Mouse (Mus musculus) intestine, postnatal 0 days (tissue): ENCODE results near the gene Nkrf. TPM values are rescaled to one million over a fixed set of nuclear protein-coding genes. Genes with fewer than 3 reads are reported as not detected.
A peak's percentile ranks its signal among the peaks of the same experiment; 100 is the strongest.

ENCODE experiments used
- ATAC-seq: fragments of 200-750 bp; cut with Nextera tagmentation; 2 replicates; pipeline ENCODE4 v1.8.0; 2017; ENCODE audit warnings: mild to moderate bottlenecking, moderate TSS enrichment, moderate library complexity
- H3K27ac ChIP-seq: fragments of 300-500 bp; sonication (generic); 2 replicates; pipeline ENCODE4 v1.5.1; 2014; ENCODE audit warnings: mild to moderate bottlenecking, low read depth, low read length, moderate library complexity
- H3K27me3 ChIP-seq: fragments of 300-500 bp; sonication (generic); replicated peaks from 2 replicates; pipeline ENCODE4 v1.6.1; 2014; ENCODE audit warnings: low read length, mixed read lengths; ENCODE audit not compliant: control insufficient read depth, insufficient read depth
- H3K36me3 ChIP-seq: fragments of 300-500 bp; sonication (generic); 2 replicates; pipeline ENCODE4 v1.6.1; 2014; ENCODE audit warnings: mild to moderate bottlenecking, moderate library complexity; ENCODE audit not compliant: control insufficient read depth, insufficient read depth
- H3K4me1 ChIP-seq: fragments of 300-500 bp; sonication (generic); replicated peaks from 2 replicates; pipeline ENCODE4 v1.6.1; 2014; ENCODE audit warnings: antibody characterized with exemption, low read length, mixed read lengths; ENCODE audit not compliant: control insufficient read depth, insufficient read depth
- H3K4me2 ChIP-seq: fragments of 300-500 bp; sonication (generic); replicated peaks from 2 replicates; pipeline ENCODE4 v1.6.1; 2014; ENCODE audit warnings: low read depth, mild to moderate bottlenecking, moderate library complexity
- H3K4me3 ChIP-seq: fragments of 300-500 bp; sonication (generic); 2 replicates; pipeline ENCODE4 v1.5.1; 2014; ENCODE audit warnings: low read depth, low read length
- H3K9ac ChIP-seq: fragments of 300-500 bp; sonication (generic); 2 replicates; pipeline ENCODE4 v1.6.1; 2014; ENCODE audit warnings: mild to moderate bottlenecking, low read depth, low read length
- H3K9me3 ChIP-seq: fragments of 300-500 bp; sonication (generic); 2 replicates; pipeline ENCODE4 v1.6.1; 2016; ENCODE audit warnings: mixed run types; ENCODE audit not compliant: control insufficient read depth
- CTCF ChIP-seq: sonication (generic); IDR thresholded peaks from 2 replicates; pipeline ENCODE4 v1.5.1; 2016; ENCODE audit warnings: low read depth, mild to moderate bottlenecking, control low read depth, antibody characterized with exemption, moderate library complexity
- WGBS: fragments of 180-500 bp; shearing (Covaris S2); extraction: QIAGEN DNeasy Blood & Tissue Kit; methylation state at CpG from one replicate; pipeline ENCODE4 v1.1.7; 2014; 5-methylcytosine and 5-hydroxymethylcytosine counted together
- polyA plus RNA-seq: library from polyadenylated mRNA; unstranded; fragments of >200 nt; fragmentation: Nextera tagmentation; extraction: Ambion mirVana; gene quantifications from 2 replicates; pipeline ENCODE4 v1.2.1, GENCODE M21; 2015

Gene Nkrf
- polyA plus RNA-seq, 1 experiment from 2014 or later: 1.4 TPM

DNA sequence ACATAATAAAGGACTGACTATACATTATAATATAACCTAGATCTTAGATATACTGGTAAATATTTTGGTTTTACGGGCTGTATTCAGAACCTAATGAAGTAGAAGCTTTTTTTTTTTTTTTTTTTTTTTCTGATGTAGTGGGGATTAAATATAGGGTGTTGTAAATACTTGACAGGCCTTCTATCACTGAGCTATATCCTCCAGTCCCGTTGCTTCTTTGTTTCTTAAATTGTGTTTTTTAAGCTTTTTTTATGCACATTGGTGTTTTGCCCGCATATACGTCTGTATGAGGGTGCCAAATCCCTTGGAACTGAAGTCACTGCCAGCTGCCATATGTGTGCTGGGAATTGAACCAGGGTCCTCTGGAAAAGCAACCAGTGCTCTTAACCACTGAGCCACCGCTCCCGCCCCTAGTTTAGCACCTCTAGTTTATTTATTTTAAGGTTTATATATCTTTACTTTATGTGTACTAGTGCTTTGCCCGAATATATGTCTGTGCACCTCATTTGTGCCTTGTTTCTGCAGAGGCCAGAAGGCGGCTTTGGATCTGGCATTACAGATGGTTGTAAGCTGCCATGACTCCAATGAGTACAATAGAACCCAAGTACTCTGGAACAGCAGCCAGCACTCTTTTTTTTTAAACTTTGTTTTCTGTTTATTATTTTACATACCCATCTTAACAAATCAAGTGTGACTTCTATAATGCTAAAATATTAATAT, 37.9 kb downstream of the Nkrf start:
- Histone ChIP-seq H3K27me3 (no peaks in the 10 kb centered on the region), H3K4me3 (peak overlapping the region; percentile 46), H3K9ac (no peak overlapping the region), H3K4me2 (peak overlapping the region; percentile 50), H3K4me1 (no peaks in the 10 kb centered on the region), H3K36me3 (no peaks in the 10 kb centered on the region), H3K27ac (no peak overlapping the region), H3K9me3 (no peaks in the 10 kb centered on the region)
- ATAC-seq: 0 out of 2 replicates have a peak, but pooled peaks have one; percentile 6
- no peak for TF ChIP-seq CTCF
- WGBS: 58% methylated on average over 8 of the region's 8 CpGs

DNA sequence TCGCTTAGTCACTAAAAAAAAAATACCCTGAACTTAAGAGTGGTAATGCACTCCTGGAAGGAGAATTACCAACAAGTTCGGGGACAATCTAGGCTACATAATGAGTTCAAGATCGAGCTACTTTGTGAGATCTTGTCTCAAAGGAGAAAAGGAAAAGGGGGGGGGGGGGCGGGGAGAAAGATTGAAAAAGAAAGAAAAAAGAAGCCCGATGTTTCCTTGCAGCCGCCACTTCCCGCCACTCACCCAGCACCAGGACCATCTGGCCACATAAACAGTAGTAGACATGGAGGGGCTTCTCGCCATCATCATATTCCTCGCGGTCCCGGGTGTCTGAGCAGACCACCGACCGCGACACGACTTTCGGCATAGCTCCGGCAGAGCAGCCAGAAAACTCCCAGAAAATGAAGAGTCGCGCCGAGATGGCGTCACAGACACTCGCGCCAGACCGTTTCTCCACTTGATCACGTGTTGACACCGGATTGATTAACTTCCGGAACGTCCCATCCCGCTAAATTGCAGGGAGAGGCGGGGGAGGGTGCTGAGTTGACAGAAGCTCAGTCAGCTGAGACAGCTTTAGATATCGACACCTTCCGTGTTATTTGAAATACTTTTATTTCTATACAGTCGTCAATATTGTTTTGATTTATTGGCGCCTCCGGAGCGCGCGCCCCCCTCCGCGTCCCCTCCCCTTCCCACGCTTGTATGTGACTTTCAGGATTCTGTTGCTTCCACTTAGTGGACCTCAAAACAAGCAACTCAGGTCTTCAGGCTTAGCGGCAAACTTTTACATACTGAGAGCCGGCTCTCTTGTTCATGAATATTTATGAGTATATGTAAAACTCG, 38.7 kb downstream of the Nkrf start:
- H3K27me3 ChIP-seq: no peaks in the 10 kb centered on the region
- H3K4me3 ChIP-seq: peak overlapping the region; percentile 46
- H3K4me2 ChIP-seq: peak overlapping the region; percentile 56
- H3K9ac ChIP-seq: peak overlapping the region; percentile 45; the same call in 1 of the 2 replicates
- H3K9me3 ChIP-seq: no peaks in the 10 kb centered on the region
- 16% methylated on average over 42 of the region's 44 CpGs for WGBS
- H3K36me3 ChIP-seq: no peaks in the 10 kb centered on the region
- 0 out of 2 replicates have a peak overlapping the region, but pooled peaks have one; percentile 42 for H3K27ac ChIP-seq
- TF ChIP-seq CTCF: no peak
- no peaks in the 10 kb centered on the region for H3K4me1 ChIP-seq
- ATAC-seq: peak; percentile 89

DNA sequence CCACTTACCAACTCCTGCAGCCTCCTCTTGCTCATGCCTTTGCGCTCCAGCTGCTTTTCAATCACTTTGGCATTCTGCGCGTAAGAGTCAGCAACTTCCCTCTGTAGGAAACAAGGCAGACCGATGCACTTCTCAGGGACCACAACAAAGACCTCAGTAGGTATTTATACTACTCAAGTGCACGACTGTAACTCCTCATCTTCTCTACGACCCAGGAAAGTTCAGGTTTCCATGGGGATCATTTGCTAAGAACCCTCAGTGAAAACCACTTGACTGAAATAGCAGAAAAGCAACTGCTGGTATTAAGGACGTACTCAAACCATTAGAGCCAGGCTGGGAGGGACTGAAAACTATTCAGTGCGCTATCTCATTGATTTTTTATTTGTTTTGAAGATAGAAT, 50.1 kb downstream of the Nkrf start:
- no peaks in the 10 kb centered on the region for H3K9me3 ChIP-seq
- no peaks in the 10 kb centered on the region for H3K27me3 ChIP-seq
- WGBS: 82% methylated on average over 8 of the region's 8 CpGs
- H3K4me2 ChIP-seq: no peak overlapping the region
- H3K4me3 ChIP-seq: no peak overlapping the region
- no peaks in the 10 kb centered on the region for H3K4me1 ChIP-seq
- no peaks in the 10 kb centered on the region for H3K36me3 ChIP-seq
- no peak for TF ChIP-seq CTCF
- H3K9ac ChIP-seq: no peak overlapping the region
- H3K27ac ChIP-seq: no peak overlapping the region
- no peak for ATAC-seq

DNA sequence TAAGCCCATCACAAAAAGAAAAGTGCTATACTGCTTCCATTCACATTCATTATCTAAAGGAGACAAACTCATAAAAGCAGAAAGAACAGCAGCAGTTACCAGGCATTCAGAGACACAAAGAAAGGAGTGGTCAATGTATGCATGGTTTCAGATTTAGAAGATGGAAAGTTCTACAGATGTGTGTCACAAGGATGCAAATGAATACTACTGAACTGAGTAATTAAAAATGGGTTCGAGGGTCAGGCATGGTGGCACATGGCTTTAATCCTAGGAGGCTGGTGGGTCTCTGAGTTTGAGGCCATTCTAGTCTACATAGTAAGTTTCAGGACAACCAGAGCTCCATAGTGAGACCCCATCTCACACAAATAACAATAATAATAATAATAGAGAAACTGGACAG, 55.5 kb downstream of the Nkrf start:
- ATAC-seq: no peak
- no peak overlapping the region for H3K9ac ChIP-seq
- H3K4me1 ChIP-seq: no peaks in the 10 kb centered on the region
- 76% methylated on average over 1 of the region's 1 CpGs for WGBS
- no peak for TF ChIP-seq CTCF
- no peaks in the 10 kb centered on the region for H3K36me3 ChIP-seq
- no peak overlapping the region for H3K4me2 ChIP-seq
- no peaks in the 10 kb centered on the region for H3K27me3 ChIP-seq
- no peak overlapping the region for H3K27ac ChIP-seq
- no peak overlapping the region for H3K4me3 ChIP-seq
- H3K9me3 ChIP-seq: no peaks in the 10 kb centered on the region

DNA sequence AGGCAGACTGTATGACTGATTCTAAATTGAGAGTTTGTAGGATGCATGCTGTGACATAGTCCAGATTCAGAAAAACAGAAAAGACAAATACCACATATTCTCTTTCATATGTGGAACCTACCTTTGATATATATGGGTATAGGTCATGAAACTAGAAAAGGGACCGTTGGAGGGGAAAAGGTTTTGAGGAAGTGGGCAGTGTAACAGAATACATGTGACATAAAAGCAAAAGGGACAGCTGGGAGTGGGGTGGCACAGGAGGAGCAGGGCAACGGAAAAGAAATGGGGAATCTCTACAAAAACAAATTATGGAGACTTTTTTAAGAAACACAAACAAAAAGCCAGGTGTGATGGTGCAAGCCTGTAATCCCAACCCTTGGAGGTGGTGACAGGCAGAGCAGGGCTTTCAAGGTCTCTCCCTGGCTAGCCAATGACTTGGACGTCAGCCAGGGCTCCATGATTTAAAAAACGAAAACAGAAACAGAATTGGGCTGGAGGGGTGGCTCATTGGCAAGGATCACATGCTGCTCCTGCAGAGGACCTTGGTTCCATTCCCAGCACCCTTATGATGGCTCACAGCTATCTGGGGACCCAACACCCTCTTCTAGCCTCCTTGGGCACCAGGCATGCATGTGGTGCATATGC, 59.2 kb downstream of the Nkrf start:
- Histone ChIP-seq H3K27me3 (no peaks in the 10 kb centered on the region), H3K36me3 (no peaks in the 10 kb centered on the region), H3K27ac (no peak overlapping the region), H3K9me3 (no peaks in the 10 kb centered on the region), H3K9ac (no peak overlapping the region), H3K4me2 (no peak overlapping the region), H3K4me1 (no peaks in the 10 kb centered on the region), H3K4me3 (no peak overlapping the region)
- no peak for TF ChIP-seq CTCF
- no peak for ATAC-seq
- WGBS: 86% methylated on average over 4 of the region's 4 CpGs

DNA sequence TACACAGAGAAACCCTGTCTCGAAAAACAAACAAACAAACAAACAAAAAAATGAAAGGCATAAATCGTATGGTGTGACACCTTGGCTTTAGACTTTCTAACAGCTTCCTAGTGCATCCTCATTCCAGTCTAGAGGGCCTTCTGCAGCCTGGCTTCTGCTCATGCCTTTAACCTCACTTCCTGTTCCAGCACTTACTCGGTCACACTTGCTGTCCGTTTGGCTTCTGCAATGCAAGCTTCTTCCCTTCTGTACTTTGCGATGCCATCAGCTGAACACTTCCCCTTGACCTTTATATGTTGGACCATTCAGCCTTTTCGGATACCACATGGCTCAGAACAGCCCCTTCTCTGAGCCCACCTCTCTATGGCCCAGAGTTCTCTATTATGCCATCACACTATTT, 61.0 kb downstream of the Nkrf start:
- no peaks in the 10 kb centered on the region for H3K4me1 ChIP-seq
- H3K36me3 ChIP-seq: no peaks in the 10 kb centered on the region
- TF ChIP-seq CTCF: no peak
- ATAC-seq: no peak
- no peak overlapping the region for H3K27ac ChIP-seq
- H3K27me3 ChIP-seq: no peaks in the 10 kb centered on the region
- H3K4me3 ChIP-seq: no peak overlapping the region
- no peak overlapping the region for H3K4me2 ChIP-seq
- H3K9ac ChIP-seq: no peak overlapping the region
- H3K9me3 ChIP-seq: no peaks in the 10 kb centered on the region
- WGBS: 78% methylated on average over 6 of the region's 6 CpGs
